Mouse (Mus musculus): ENCODE measurements around the gene Defb35.
"Not testable (repeated sequence)": the region's sequence is repeated elsewhere in the genome, so short reads cannot be mapped to it uniquely, and the experiment has no call there.

Gene Defb35
- long read RNA-seq, experiment 1 = 0 reads
- long read RNA-seq, experiment 2 = 0 reads

DNA sequence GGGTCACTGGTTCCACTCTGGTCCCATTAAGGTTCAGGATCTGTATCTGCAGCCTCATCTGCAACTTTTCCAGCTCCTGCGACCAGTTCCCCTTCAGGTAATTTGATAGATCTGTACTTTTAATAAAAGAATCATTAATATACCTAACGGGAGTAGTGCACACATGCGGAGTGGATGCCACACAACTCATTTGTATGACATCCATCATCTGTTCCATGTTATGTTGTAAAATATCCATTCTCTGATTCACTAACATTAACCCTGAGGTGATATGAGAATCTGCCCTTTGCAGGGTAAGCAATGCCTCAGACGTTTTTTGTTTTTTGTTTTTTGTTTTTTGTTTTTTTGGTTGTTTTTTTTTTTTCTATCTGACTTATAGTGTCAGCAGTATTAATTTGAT lies at the start of gene Defb35:
Gene Defb35, plus strand, starts transcription at position 301 of the 400 bp plus-strand sequence.
- intact Hi-C loops (cut with DNase I) = not testable (repeated sequence)

DNA sequence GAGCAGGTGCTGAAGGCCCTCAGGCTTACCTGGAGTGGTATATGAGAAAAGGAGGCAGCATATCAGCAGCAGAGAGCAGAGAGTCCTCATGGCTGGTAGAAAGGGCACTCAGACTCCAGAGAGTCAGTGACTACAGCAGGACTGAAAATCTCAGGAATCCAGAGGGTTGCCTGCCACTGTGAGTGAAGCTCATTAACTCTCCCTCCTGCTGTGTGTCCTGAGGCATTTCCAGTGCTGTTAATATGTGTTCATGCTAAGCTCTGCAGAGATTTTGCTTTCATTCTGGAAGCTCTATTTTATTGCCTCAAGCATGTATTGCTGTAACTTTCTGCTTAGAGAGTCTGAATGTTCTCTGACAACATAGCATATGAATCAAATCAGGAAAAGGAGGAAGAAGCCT lies 31.9 kb upstream of the Defb35 start, which contains the start of gene Defb11:
Gene Defb11, minus strand, starts transcription at position 123 of the 400 bp plus-strand sequence.
- intact Hi-C loops (cut with DNase I) = not testable (repeated sequence)

DNA sequence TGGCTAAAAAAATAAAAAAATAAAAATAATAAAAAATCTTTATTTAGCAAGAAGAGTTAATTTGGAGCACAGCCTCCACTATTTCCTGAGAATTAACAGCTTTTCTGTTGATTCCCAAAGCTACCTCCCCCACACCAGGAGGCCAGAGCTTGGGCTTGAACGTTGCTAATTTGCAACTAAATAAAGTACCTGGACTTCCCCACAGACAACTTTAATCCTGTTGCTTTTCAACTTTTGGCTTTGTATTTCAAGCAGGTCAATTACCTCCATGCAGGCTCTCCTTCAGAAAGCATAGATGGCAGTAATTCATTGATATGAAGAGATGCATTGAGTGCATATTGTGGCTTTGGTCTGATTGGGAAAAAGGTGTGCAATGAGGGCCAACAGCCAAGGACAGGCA lies 26.2 kb upstream of the Defb35 start:
- intact Hi-C loops (cut with DNase I) = no loop called here

DNA sequence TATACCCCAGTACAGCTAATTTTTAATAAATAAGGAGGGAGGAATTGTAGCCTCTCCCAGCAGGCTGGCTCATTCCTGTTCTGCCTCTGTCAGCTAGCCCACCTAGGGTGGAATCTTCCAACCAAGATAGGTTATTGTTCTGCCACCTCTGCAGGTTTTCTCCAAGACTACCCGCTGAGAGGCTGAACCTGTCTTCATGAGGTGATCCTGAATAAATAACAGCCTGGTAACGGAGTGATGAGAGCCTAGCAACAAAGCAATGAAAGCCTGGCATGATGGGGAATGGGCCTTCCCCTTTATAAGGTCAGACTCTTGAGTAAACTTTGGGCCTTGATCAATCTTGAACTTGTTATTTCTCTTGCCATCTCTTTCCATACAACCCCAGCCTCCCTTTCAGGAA lies 25.6 kb upstream of the Defb35 start:
- intact Hi-C loops (cut with DNase I) = no loop called here

DNA sequence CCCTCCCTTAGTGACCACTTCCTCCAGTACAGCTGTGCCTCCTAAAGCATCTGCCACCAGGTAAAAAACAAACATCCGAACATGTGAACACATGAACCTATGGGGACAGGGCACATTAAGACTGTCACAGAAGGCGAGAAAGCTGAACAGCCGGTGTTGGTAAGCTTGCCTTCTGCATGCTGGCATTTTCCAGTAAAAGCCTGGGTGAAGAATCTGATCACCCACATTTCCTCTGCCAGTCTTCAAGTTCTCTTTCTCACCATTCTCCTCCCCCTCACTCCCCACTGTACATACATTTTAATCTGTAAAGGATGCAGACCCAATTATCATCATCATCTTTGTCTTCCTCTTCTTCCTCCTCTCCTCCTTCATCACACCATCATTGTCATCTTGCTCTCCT lies 22.5 kb upstream of the Defb35 start:
- intact Hi-C loops (cut with DNase I) = no loop called here

DNA sequence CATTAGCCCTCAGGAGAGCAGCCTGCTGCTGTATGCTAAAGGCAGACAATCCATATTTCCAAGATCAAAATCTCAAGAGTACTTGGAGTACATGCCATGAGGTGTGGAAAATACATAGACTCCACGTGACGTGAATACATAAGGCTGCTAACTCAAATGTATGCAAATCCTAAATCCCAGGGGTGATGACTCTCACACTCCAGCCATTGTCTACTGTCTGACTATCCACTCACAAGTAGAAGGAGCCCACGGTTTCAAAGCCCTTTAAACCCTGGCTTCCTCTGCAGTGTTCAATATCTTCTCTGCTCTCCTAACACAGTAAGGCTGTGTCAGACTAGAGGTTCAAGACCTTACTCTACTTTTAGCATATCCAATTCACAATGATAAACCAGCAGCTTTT lies 7.4 kb upstream of the Defb35 start:
- intact Hi-C loops (cut with DNase I) = not testable (repeated sequence)

DNA sequence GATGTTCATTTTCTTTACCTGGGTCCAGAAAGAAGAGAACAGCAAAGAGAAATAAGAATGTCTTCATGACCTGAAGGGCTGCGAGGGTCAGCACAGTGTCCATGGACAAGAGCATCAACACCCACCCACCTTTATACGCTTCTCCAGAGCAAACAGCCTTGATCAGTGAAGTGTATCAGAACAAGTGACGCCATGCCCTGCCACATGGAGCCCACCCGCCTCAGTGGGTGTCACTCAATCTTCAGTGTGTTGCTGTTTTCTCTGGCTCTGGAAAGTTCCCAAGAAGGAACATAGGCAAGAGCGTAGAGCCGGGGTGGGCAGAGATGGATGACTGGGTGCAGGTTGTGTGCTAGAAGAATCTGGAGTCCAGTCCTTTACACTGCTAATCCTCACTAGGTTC lies 5.5 kb upstream of the Defb35 start, which contains the start of gene Defb15:
Gene Defb15, minus strand, starts transcription at position 101 of the 400 bp plus-strand sequence.
- intact Hi-C loops (cut with DNase I) = no loop called here

DNA sequence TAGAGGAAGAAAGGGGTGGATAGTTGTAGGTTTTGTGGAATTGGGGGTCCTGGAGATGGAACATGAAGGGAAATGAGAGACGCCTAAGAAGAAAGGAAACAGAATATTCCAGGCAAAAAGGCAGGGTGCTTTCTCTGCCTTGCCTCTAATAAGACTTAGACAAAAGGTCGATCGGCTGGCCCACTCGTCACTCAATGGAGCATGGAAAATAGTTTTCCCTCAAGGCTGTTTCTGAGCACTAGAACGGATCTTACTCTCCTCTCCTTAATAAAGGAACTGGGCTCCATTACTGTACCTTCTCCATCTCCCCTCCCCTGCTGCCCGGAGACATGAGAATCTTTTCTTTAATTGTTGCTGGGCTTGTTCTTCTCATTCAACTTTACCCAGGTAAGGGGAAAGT lies 8.3 kb downstream of the Defb35 start, which contains the start of gene Defb13:
Gene Defb13, plus strand, starts transcription at position 301 of the 400 bp plus-strand sequence.
- intact Hi-C loops (cut with DNase I) = no loop called here

DNA sequence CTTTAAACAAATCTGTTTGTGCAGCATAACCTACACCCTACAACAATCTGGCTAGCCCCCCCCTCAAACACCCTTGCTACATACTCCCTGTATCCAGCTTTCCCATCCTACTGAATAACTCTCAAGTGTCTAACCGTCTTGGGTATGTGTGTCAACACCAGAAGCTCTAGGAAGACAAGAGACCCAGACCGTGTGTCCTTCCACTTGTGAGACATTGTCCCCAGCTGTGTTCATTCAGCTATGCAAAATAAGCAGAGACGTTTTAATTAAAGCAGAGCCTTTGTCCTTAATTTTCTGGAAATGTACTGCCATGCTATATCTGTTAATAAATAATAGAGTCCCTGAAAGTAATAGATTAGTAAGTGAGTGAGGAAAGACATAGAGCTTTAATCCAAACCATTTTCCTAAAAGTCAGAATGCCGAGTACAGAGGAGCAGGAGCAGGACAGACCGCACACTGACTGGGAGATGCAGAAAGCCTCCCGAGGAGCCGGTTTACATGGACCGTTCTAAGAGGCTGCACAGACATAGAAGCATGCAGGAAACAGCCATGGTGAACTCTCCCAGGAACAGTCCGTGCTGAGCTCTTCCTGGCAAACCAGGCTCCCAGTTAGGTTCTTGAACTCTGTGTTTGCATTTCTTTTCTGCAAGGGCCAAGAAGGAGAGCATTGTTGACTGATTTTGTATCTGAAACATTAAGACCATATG lies 9.3 kb downstream of the Defb35 start:
- intact Hi-C loops (cut with DNase I) = no loop called here

DNA sequence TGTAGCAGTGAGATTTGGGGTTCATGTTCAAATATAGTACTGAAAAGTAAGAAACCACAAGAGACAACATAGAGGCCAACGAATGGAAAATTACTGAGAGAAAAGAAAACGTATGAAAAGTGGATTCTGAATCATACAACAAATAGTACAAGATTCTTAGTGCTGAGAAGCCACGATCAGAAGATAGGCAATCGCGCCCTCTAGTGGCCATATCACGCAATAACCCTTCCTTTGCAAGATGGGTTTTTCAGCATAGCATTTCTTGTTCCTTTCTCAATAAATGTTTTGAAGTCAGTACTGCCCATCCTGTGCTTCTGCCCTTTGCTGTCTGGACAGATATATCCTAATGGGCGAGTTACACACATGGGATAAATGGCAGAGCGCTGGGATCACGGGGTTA lies 17.2 kb downstream of the Defb35 start:
- intact Hi-C loops (cut with DNase I) = loop anchor here (10.0 kb wide), 1 partner anchor 201 kb away; no protein-coding TSS in a partner anchor

DNA sequence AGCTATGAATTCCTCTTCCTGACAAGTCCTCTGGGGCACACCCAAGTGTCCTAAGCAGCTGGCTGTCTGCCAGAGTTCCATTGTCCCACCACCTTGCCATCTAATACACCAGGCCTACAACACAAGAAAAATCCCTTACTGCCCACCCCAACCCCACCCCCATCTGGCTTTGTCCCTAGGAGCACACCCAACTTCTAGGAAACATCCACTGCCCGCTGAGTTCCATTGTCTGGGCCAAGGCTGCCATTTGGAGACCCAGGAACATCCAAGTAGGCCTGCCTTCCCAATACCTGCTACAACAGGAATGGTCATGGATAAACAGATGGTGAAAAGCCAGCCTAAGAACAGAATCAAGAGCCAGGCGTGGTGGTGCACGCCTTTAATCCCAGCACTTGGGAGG lies 18.2 kb downstream of the Defb35 start:
- intact Hi-C loops (cut with DNase I) = loop anchor here (10.0 kb wide), 1 partner anchor 202 kb away; no protein-coding TSS in a partner anchor

DNA sequence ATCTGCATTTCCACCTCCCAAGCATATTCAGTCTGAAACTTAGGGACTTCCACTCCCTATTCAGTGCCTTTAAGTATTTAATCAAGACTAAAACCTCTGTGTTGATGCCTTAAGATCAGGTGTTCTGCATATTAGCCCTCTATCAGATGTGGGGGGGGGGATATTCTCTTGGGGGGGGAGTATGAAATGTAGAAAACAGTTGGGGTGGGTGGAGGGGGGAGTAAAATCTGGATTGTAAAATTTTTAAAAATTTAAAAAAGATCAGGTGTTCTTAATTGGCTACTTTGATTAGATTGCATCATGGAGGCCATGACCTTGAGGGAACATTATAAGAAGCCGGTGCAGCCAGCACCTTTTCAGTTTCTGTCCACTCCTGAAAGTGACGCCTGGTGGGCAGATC lies 20.3 kb downstream of the Defb35 start, which contains the start of gene Fam90a1a:
Gene Fam90a1a, plus strand, starts transcription at position 301 of the 400 bp plus-strand sequence.
- intact Hi-C loops (cut with DNase I) = loop anchor here (10.0 kb wide), 1 partner anchor 204 kb away; no protein-coding TSS in a partner anchor

DNA sequence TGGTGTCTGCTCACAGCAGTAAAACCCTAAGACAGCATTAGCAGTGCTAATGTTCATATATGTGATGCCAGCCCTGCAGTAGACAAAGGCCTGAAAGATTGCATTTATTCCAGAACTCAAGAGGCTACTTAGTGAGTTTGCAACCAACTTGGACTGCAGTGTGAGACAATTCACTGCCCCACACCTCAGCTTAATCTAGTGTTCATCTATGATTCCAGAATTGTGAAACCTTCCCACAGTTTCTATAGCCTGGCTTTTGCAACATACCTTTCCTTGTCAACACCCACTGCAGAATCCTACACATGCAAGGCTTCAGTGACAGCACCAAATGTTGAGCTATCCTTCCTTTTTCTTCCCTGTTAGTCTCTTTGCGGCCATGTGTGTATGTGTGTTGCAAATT lies 28.5 kb downstream of the Defb35 start:
- intact Hi-C loops (cut with DNase I) = no loop called here

DNA sequence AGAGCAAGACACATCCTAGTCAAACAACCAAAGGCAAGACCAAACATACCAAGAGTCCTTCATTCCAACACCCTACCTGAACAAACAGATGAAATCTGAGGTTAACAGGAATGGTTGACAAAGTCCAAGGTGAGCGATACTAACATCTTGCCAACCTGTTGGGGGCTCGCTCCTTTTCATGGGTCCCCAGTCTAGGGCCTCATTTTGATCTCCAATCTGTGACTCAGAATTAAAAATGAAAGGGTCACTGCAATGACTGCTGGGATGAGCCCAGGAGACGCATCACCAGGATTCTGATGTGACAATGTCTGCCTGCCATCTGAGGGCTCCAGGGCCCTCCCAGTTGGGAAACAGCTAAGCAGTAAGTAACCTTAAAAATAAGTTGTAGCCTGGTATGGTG lies 31.3 kb downstream of the Defb35 start, which contains the start of gene Ccdc70:
Gene Ccdc70, plus strand, starts transcription at position 301 of the 400 bp plus-strand sequence.
- intact Hi-C loops (cut with DNase I) = no loop called here

DNA sequence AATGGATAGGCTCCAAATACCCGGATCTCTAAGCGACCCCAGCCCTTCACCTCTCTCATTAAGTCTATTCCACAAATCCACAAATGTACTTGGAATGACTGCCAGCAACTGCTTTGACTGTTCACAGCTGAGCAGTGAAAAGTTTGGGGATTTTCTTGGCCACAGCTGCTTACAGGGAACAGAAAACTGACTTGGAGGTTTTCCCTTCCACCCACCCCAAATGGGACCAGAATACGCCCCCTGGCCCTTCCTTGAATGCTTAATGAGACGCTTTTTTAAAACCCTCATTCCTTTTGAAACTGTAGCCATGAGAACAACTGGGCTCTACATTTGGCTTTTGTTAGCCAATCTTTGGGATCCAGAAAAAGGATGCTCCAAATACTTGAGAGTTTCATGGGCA lies 40.0 kb downstream of the Defb35 start:
- intact Hi-C loops (cut with DNase I) = no loop called here

DNA sequence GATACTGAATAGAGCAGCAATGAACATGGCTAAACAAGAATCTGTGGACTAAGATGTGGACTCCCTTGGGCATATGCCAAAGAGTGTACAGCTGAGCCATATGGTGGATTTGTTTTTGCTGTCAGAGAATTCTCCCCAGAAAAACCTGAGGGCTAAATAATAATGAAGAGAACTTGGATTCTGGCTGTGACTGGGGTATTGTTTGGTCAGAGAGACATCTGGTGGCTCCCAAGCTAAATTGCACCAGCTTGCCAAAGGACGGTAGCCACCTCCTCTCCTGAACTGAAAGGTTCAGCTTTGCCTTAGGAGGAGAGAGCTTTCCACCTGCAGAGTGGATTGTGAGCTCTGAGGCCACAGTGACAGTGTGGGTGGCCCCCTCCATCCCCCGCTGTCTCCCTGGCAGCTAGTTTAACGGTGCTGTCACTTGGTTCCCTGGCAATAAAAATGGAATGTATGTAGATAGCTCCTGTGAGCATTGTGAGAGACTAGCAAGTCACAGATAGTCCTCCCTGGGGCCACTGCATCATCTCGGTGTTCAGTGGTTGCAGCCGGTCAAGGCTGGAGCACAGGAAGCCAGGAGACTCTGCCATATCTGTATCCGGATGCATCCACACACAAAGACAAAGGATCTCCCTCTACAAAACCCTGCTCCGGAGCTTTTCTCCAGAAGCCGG lies 43.6 kb downstream of the Defb35 start:
- intact Hi-C loops (cut with DNase I) = no loop called here
